Mouse (Mus musculus): ENCODE results near the gene Camkv.
A peak's percentile ranks its signal among the peaks of the same experiment; 100 is the strongest.

- TF ChIP-seq ZC3H11A (IDR thresholded peaks at IDR 0.05; ENCODE audit: borderline replicate concordance, low read depth, low read length) (0 out of 2 replicates have a peak, but pooled peaks have one; percentile 25), CHD2 (IDR thresholded peaks at IDR 0.05; ENCODE audit: low read depth, low read length) (no peak)
These were observed 34.4 kb upstream of the Camkv start for GRCm38 (mm10) chr9:107900840-107901626.
